Mouse (Mus musculus): ENCODE results near the gene Vps53. TPM values are rescaled to one million over a fixed set of nuclear protein-coding genes. Genes with fewer than 3 reads are reported as not detected.
A peak's percentile ranks its signal among the peaks of the same experiment; 100 is the strongest.

Gene Vps53
- total RNA-seq, 2 experiments from 2014 or later, result 67.5 to 77.7 TPM

DNA sequence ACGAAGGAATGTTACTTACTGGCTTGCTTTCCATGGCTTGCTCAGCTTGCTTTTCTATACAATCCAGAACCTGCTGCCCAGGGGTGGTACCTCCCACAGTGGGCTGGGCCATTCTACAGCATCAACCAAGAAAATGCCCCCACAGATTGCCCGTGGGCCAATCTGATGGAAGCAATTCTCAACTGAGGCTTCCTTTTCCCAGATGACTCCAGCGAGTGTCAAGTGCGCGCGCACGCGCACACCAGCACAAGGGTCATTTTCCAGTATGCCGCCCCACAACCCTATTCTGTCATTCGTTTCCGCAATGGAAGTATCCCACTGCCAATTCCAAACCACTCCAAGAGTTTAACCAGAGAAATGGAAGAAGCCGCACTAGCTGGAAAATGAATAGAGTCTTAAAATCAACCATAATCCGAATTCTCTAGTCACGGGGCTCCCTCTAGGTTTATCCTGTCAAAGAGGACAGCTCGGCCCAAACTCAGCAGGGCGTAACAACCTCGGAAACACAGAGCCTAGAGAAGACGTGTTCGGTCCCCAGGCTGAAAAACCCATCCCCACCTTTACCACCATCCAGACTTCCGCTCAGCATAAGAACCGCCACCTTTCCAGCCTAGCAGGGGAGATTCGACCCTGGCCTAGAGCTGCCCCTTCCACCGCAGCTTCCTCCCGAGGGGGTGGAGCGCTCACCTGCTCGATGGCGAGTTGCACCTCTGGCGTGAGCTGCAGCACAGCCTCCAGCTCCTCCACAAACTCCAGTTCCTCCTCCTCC, 537 bp downstream of the Vps53 start:
- peak; percentile 68 to 76 for DNase-seq (ENCODE audit: low spot score in 2 of 2)
- intact Hi-C loops (cut with DNase I), result no loop called here

DNA sequence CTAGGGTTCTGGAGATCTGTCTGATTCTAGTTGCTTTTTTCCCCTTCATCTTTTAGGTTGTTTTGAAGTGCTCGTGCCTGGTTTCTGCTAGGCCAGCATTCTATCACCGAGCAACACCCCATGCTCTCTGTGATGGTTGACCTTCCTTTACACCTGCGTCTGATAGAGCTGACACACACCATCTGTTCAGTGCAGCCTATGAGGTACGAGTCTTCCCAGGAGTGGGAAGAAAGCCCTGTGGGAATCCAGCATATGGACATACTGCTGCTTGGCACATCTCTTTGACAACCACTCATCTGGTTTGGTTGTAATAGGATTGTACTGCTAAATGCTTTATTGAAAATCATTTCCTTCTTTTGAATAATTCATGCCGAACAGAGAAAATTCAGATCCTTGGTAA, 9.2 kb downstream of the Vps53 start:
- intact Hi-C loops (cut with DNase I), result no loop called here
- DNase-seq (ENCODE audit: low spot score in 2 of 2), result no peak

DNA sequence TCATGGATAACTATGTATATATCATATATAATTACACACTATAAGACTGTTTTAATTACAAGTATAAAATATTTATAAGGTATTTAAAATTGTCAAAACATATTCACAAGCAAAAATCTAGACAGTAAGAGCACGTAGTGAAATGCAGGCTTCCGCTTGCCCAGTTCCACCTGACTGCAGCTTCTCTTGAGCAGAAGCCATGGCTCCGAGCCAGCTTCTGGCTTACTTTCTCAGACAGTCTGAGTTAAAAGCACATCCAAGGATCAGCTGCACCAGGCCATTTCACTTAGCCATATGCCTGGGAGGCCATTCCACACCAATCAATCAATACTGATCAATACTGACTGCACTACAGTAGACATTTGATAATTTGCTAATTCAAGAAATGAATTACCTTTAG, 10.5 kb downstream of the Vps53 start:
- intact Hi-C loops (cut with DNase I), result loop anchor here (5.0 to 10.0 kb wide), 2 partner anchors 82 to 254 kb away; no protein-coding TSS in a partner anchor
- DNase-seq (ENCODE audit: low spot score in 2 of 2), result no peak

DNA sequence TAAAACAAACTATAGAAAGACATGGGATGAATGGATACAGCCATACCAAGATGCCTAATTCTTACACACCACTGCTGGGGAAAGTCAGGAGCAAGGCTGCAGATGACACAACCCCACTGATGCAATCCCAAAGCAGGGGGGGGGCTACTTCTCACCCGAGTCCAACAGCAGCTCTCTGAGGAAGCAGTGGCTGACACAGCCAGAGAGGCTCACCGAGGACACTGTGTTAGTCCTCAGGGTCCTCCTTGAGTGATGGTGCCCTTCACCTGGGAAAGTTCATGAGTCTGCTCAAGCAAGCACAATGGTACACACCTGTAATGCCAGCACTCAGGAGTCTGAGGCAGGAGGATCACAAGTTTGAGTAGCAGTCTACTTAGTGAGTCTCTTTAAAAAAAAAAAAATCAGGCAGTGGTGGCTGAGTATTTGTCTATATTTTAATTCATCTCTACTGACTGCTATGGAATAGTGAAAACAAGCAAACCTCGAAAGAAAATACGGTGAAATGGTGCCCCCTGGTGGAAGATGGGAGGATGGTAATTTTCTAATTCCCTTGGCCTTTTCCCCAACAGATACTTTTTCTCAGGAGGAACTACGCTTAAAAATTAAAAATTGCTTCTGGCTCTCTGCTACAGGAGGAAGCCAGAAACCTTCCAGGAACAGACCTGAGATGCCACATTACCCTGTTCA, 12.2 kb downstream of the Vps53 start:
- peak; percentile 70 to 84 for DNase-seq (ENCODE audit: low spot score in 2 of 2)
- intact Hi-C loops (cut with DNase I), result loop anchor here (2.0 to 10.0 kb wide), 3 partner anchors 80 to 384 kb away; no protein-coding TSS in a partner anchor

DNA sequence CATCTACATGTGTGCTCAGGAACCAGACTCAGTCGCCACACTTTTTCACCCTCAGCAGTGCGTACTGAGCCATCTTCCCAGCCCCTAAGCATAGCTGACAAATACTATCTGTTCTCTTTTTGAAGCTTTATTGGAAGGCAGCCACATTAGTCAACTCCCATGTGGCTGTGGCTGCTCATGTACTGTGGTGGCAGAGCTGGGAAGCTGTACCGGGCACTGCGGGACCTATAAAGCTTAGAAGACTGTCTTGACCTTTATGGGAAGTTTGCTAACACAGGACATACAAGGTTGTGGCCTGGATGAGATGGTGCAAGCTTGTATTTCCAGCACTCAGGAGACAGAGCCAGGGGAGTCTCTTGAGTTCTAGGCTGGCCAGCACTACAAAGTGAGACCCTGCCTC, 12.8 kb downstream of the Vps53 start:
- DNase-seq (ENCODE audit: low spot score in 2 of 2), result no peak
- intact Hi-C loops (cut with DNase I), result loop anchor here (2.0 to 10.0 kb wide), 3 partner anchors 79 to 384 kb away; no protein-coding TSS in a partner anchor

DNA sequence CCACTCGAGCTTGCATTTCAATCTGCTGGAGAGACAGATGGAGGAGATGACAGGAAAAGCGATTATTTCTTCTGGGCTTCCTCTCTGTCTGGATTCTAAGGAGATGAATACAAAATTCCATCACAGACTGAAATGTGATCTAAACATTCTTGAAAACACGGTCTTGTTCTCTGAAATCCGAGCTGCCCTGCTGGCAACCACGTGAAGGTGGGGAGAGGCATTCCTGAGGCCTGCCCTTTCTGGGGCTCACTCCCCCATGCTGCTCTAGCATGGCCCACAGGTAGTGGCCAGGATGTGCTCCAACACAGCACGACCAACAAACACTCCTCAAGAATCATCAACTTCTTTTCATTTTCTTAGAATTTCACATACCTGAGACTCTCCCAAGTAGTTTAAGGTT, 19.2 kb downstream of the Vps53 start:
- no peak for DNase-seq (ENCODE audit: low spot score in 2 of 2)

DNA sequence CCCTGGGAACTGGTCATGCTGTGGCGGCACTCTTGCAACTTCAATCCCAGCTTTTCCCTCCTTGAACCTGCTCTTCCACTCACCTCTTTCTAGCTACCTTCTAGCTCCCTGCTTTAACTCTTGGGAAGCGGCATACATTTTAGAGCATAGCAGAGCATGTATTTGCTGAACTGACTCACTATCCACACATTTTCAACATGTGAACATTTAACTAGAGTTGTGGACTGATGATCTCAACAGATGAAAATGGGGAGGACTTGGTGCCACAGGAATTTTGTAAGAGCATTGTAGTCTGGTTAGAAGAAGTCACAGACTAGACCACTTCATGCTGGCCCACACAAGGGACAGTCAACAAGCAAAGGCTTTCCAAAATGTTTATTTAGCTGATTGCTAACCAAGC, 21.1 kb downstream of the Vps53 start:
- intact Hi-C loops (cut with DNase I), result no loop called here
- no peak for DNase-seq (ENCODE audit: low spot score in 2 of 2)

More for the DNA sequence above, 19.2 kb downstream of the Vps53 start:
- intact Hi-C loops (cut with DNase I), result loop anchor here (10.0 kb wide), 1 partner anchor 245 kb away; no protein-coding TSS in a partner anchor

DNA sequence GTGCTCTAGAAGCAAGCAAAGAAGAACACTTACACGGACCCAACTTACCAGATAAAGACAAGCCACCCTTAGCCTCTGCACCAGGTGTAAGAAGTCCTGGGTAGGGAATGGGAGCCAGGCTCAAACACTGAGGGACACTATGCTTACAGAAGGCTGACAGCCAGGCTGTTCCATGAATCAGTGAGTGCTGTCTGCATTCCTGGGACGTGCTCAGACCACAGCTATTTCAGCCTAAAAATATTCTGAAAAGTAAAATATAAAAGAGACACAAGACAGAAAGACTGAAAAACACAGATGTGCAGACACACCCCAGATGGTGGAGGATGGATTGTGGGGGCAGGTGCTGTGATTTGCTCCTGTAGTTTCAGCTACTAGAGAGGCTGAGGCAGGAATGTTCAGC, 24.6 kb downstream of the Vps53 start:
- intact Hi-C loops (cut with DNase I), result no loop called here
- no peak for DNase-seq (ENCODE audit: low spot score in 2 of 2)

DNA sequence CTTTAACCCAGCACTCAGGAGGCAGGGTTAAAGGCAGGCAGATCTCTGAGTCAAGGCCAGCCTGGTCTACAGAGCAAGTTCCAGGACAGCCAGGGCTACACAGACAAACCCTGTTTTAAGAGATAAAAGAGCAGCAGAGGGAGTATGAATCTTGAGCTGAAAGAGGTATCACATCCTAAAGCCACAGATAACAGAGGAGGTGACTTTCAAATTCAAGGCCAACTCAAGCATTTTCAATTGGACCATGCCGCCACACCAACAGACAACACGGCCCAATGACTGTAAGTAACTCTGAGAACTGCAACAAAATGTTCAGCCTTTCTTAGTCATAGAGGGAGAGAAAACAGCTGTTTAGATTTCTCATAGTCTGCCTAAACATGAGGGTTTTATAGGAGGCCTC, 25.2 kb downstream of the Vps53 start:
- intact Hi-C loops (cut with DNase I), result no loop called here
- DNase-seq (ENCODE audit: low spot score in 2 of 2), result no peak

DNA sequence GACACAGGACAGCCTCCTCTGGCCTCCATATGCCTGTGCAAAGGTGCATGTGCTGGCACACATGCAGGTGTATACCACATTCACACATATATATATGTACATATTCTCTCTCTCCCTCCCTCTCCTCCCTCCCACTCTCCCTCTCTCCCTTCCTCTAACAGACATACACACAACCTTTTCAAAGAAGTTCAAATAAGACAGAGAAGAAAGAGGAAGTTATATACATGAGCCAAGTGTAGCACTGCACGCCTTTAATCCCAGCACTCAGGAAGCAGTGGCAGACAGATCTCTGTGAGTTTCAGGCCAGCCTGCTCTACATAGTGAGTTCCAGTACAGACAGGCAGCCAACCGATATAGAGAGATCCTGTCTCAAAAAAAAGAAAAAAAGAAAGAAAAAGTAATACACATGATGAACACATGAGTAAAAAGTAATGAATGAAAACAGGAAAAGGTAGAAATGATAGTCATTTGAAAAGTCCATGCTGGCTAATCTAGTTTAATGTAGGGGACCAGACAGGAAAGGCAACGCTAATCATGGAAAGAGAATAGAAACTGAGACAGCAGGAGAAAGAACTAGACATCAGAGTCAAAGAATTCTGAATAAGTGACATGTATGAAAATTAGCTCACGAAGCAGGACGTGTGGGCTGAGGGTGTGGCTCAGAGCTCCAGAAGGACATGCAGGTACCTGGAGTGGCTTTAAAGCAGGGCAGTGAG, 26.1 kb downstream of the Vps53 start:
- intact Hi-C loops (cut with DNase I), result no loop called here
- no peak for DNase-seq (ENCODE audit: low spot score in 2 of 2)

DNA sequence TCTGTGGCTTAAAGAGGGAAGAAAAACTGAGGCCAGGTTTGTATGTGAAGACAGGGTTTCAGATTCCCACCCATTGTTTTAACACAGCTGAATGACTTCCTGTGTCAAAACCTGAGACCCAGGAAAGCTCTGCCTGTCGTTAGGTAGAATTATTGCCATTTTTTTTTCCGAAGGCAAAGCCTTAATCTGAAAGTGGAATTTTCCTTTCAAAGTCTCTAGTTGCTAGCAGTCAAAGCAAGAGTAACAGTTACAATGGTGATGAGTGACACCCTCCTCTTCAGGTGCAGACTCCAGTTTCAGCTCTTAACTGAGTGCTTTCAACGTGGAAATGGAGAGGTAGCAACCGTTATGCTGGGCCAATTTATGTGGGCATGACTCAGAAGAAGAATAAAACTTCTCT, 28.5 kb downstream of the Vps53 start:
- DNase-seq (ENCODE audit: low spot score in 2 of 2), result no peak
- intact Hi-C loops (cut with DNase I), result no loop called here

DNA sequence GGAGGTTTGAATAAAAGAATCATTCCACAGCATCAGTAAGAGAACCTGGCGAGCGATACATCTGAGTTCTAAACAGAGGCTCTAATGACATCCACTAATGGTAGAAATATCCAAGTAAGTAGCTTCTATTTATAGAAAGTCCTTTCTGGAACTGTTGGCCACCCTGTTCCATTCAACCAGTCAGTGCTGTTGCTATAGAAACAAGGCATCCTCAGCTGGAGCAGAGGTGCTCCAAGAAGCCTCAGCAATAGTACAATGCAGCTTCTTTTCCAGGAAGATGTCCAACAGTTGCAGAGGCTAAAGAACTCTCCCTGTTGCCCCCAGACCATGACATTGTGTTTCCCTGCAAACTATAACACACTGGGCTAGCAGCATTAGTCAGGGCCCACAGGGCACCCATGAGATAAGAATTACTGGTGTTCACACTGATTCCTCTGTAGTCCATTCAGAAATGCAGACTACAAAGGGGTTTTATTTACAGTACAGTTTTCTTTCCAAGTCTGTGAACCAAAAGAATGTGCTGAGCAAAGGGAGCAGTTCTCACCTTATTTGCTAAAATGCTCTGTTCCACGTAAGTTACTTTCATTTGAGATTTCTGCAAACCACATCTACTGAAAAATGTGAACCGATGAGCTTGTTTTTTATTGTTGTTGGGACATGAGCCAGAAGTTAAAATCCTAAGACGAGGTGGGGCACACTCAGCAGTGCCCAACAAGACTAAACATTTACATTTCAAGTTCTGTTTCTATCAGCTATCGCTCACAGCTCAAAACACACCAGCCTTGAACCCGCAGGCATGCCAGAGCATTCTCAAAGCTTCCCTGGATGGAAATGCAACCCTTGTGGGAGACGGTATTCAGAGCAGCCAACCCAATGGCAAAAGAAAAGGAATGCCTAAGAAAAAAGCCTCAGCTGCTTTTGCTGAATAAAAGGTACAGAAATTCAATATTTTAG, 31.1 kb downstream of the Vps53 start:
- intact Hi-C loops (cut with DNase I), result no loop called here
- DNase-seq (ENCODE audit: low spot score in 2 of 2), result peak; percentile 17 to 43

DNA sequence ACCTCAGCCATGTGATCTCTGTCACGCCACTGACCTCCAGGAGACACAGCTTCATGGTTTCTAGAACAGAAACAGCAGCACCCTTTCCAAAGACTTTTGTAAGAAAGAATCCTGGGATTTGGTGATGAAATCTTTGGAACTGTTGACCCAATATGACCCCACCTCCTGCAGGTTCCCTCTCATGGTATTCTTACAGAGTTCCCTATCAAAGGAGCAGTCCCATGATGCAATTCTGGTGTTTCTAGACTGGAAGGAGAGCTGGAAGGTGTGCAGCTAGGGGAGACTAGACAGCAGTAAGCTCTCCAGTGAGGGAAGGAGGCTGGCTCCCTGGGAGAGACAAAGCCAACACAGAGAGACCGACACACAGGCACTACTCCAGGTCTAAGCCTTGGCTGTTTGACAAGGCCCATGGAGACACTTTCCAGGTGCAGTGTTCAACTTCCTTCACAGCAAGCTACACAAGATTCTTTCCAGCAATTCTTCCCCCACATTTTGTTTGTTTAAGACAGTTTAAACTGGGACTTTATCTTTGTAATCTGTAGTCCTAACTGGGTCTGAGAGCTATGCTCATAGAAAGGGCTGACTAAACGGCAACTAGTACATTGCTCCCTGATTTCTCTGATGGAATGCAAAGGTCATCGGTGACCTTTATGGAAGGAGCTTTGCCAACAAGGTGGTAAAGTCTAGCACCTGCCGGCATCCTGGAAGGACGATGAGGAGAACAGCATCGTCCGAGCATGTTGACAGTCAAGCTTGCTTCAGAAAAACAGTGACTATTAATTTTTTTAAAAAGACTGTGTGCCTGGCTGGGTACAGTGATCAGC, 33.0 kb downstream of the Vps53 start:
- DNase-seq (ENCODE audit: low spot score in 2 of 2), result no peak

DNA sequence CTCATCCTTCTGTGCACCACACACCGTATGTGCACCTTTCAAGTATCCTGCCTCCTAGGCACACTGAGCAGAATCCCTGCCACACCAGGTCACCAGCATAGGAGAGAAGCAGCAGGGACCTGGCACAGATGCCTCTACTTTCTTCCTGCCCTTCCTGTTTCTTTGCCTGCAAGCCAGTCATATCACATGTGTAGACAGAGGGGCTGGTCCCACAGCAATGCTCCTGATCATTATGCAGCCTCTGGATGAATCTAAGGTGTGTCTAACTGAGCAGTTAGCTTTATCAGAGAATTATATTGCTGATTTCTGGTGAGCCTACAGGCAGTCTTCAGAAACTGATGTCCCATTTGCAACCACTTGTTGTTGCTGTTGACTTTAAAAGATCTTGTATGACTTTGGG, 34.3 kb downstream of the Vps53 start:
- intact Hi-C loops (cut with DNase I), result no loop called here
- DNase-seq (ENCODE audit: low spot score in 2 of 2), result no peak

More for the DNA sequence above, 33.0 kb downstream of the Vps53 start:
- intact Hi-C loops (cut with DNase I), result no loop called here

DNA sequence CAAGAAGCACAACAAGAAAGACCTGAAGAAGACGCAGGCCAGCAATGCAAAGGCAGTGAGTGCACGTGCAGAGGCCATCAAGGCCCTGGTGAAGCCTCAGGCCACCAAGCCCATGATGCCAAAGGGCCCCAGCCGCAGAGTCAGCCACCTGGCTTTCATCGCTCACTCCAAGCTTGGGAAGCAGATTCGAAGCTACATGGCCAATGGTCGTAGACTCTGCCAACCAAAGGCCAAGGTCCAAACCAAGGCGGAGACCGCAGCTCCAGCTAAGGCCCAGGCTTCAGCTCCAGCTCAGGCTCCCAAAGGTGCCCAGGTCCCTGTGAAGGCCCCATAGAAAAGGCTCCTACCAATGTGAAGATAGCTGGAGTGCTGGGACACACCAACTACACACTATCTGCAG, 35.1 kb downstream of the Vps53 start:
- DNase-seq (ENCODE audit: low spot score in 2 of 2), result no peak
- intact Hi-C loops (cut with DNase I), result no loop called here

DNA sequence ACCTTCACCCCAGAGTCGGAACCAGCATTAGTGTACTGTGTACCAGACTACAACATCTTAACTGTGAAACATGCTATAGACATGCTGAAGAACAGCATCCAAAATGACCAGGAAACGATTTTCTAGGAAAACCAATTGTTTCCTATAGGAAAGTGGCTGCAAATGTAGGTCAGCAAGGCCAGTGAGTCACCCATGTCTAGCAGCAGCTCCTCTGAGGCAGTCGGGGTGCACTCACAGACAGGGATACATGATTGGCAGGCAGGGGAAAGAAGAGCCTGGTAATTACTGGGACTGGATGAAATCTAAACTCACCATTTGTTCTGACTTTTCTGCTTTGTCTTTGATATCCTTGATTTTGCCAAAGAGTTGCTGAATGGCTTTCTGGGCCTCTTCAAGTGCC, 41.5 kb downstream of the Vps53 start:
- DNase-seq (ENCODE audit: low spot score in 2 of 2), result no peak
- intact Hi-C loops (cut with DNase I), result no loop called here

DNA sequence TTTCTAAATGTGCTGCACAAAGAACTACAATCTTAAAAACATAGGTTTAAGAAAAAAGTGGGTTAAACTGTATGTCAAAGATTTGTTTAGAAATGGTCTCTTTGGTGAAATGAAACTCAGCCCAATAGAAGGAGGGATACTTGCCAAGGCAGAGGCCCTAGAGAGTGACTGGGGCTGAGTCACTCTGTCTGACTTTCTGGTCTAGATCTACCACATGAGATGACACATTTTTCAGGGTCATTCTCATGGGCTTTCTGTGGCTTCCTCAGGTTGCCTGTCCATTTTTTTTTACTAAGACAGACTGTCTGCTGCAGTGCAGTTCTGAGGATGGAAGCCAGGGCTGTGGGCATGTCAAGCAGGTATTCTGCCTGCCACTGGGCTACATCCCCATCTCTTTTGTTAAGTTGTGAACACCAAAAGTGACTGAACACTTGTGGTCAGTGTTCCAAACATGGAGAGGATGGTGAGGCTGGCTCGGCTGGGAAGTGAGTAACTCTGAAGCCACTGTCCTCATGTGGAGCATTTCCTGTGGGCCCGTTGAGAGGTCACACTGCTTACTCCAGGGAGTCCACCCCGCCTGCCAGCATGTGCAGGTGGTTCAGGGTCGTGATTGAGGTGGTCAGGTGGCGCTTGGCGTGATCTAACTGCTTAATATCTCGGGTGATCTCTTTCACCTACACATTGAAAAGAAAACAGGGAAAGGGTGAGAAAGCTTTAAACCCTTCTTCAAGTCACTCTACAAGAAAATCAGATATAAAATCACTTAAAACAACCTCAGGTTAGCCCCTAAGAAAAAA, 43.6 kb downstream of the Vps53 start:
- DNase-seq (ENCODE audit: low spot score in 2 of 2), result no peak
- intact Hi-C loops (cut with DNase I), result no loop called here

DNA sequence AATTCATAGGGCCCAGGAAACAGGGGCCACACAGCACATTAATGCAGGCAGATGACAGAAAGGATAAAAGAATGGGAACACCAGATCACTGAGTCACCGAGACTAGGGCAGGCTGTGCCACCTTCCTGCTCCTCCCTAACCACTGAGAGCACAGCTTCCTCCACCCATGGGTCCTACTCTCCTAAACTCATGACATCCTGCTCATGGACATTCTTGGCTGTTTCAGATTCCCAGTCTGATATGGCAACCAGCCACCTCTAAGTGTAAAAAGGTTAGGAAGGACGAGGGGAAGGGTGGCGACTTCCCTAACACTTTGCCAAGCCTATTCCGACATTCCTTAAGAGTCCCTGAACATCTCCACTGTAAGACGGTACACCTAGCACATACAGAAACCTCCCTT, 48.6 kb downstream of the Vps53 start:
- no peak for DNase-seq (ENCODE audit: low spot score in 2 of 2)
- intact Hi-C loops (cut with DNase I), result no loop called here

All from left cerebral cortex, postnatal 14 days (tissue).